In genomic region chr3:93111668-93112067, GRCm38 (mm10) we compare ENCODE assay signal across 13 mouse cellular contexts. TPM values are rescaled to one million over a fixed set of nuclear protein-coding genes. Genes with fewer than 3 reads are reported as not detected.
DNase-seq lines count a peak whose midpoint lies in the region; ATAC-seq and TF ChIP-seq lines count a peak whose summit lies in the region.
"Had no signal": no experiment of that assay in that cellular context is flagged by ENCODE, and none has a peak within 500 bp of the region (broad histone marks: within the 10 kb centered on the region; RNA-seq: fewer than 3 reads in every experiment).

No protein-coding gene starts in this region.

- TF ChIP-seq CTCF in gastrocnemius, adult 2 months (IDR thresholded peaks at IDR 0.05) = peak; percentile 34; the same call in 1 of the 2 replicates
- peak; percentile 31 for TF ChIP-seq CTCF in liver, postnatal 0 days (IDR thresholded peaks at IDR 0.05; ENCODE audit: low read depth)

- no peak overlapping the region for H3K4me3 ChIP-seq in gastrocnemius, adult 2 months
- no peak overlapping the region for H3K4me3 ChIP-seq in liver, postnatal 0 days (ENCODE audit: low read depth, low read length)
- no peak overlapping the region for H3K4me3 ChIP-seq in liver, embryonic 12.5 days
- H3K4me3 ChIP-seq: midbrain, embryonic 13.5 days had no signal

- no peak overlapping the region for H3K27ac ChIP-seq in gastrocnemius, adult 2 months
- H3K27ac ChIP-seq in liver, postnatal 0 days (ENCODE audit: low read depth) = no peak overlapping the region
- no peak overlapping the region for H3K27ac ChIP-seq in liver, embryonic 12.5 days
- H3K27ac ChIP-seq: midbrain, embryonic 13.5 days had no signal

- no peaks in the 10 kb centered on the region for H3K27me3 ChIP-seq in liver, postnatal 0 days (ENCODE audit: insufficient read depth, low read length)
- H3K27me3 ChIP-seq in liver, embryonic 12.5 days (replicated peaks) = no peaks in the 10 kb centered on the region
- H3K27me3 ChIP-seq: midbrain, embryonic 13.5 days had no signal

- TF ChIP-seq EP300 in liver, postnatal 0 days (IDR thresholded peaks at IDR 0.05; ENCODE audit: low read depth) = no peak

- no peaks in the 10 kb centered on the region for H3K9me3 ChIP-seq in liver, postnatal 0 days (ENCODE audit: low read length)
- no peaks in the 10 kb centered on the region for H3K9me3 ChIP-seq in liver, embryonic 12.5 days (replicated peaks)
- H3K9me3 ChIP-seq: midbrain, embryonic 13.5 days had no signal

- intact Hi-C loops in gastrocnemius, adult 2 months (cut with DNase I) = no loop called here

- H3K36me3 ChIP-seq in liver, postnatal 0 days (replicated peaks; ENCODE audit: insufficient read depth, low read length) = no peaks in the 10 kb centered on the region
- no peaks in the 10 kb centered on the region for H3K36me3 ChIP-seq in liver, embryonic 12.5 days
- H3K36me3 ChIP-seq: midbrain, embryonic 13.5 days had no signal

- DNase-seq in gastrocnemius, adult 2 months = no peak
- DNase-seq in gastrocnemius, adult 18-20 months (ENCODE audit: low spot score) = no peak
- no peak for DNase-seq in liver, postnatal 0 days
- DNase-seq in R1 (ENCODE audit: low read depth, low spot score) = peak; percentile 60
- DNase-seq in kidney, postnatal 4 days = peak; percentile 41 to 46
- DNase-seq in cerebellum, adult 8-10 months = no peak
- DNase-seq: cerebellum, adult 11 months had no signal

- no peaks in the 10 kb centered on the region for H3K4me1 ChIP-seq in liver, postnatal 0 days (ENCODE audit: insufficient read depth)
- no peaks in the 10 kb centered on the region for H3K4me1 ChIP-seq in liver, embryonic 12.5 days
- H3K4me1 ChIP-seq: midbrain, embryonic 13.5 days had no signal

- 47% methylated on average over 5 of the region's 5 CpGs for WGBS in liver, postnatal 0 days (ENCODE audit: insufficient replicate concordance)
- WGBS in liver, embryonic 12.5 days (ENCODE audit: insufficient replicate concordance) = 29% methylated on average over 5 of the region's 5 CpGs

- no peak for ATAC-seq in liver, postnatal 0 days
- ATAC-seq in liver, embryonic 12.5 days = no peak
- ATAC-seq in erythroblast, adult 5-6 weeks (replicated peaks; ENCODE audit: low FRiP score, poor library complexity, severe bottlenecking) = no peak
- ATAC-seq: forebrain, embryonic 14.5 days; inflammation-experienced regulatory T-cells, adult 6 months; midbrain, embryonic 13.5 days had no signal

- H3K9ac ChIP-seq in liver, postnatal 0 days (replicated peaks) = no peak overlapping the region
- H3K9ac ChIP-seq in liver, embryonic 12.5 days = no peak overlapping the region
- H3K9ac ChIP-seq: midbrain, embryonic 13.5 days had no signal

- H3K4me2 ChIP-seq in liver, postnatal 0 days (ENCODE audit: low read depth, low read length) = no peak overlapping the region
- no peak overlapping the region for H3K4me2 ChIP-seq in liver, embryonic 12.5 days
- H3K4me2 ChIP-seq: midbrain, embryonic 13.5 days had no signal

RNA-seq across cellular contexts. Expression of gene Crnn, which starts 32.9 kb away (rescaled TPM):
- total RNA-seq in gastrocnemius, adult 2 months (2021) = not detected
- total RNA-seq in gastrocnemius, adult 18-20 months (2021) = not detected
- polyA plus RNA-seq in liver, postnatal 0 days (2015; fragmentation: Nextera tagmentation; extraction: Ambion mirVana) = not detected in 2 replicates
- not detected in 2 replicates for polyA plus RNA-seq in liver, embryonic 12.5 days (2016; fragmentation: Nextera tagmentation; extraction: Ambion mirVana)
- total RNA-seq in erythroblast, adult 5-6 weeks (2015; ENCODE audit: low replicate concordance) = not detected in 2 replicates
- not detected in 2 replicates for total RNA-seq in erythroblast, adult 5-6 weeks (2017; ENCODE audit: low replicate concordance)
- total RNA-seq: left cerebral cortex, postnatal 36 days had no signal
- polyA plus RNA-seq: forebrain, embryonic 14.5 days; inflammation-experienced regulatory T-cells, adult 6 months; midbrain, embryonic 13.5 days had no signal

RNA-seq across cellular contexts. Expression of gene Gm4858, which starts 43.0 kb away (rescaled TPM):
- not detected for total RNA-seq in gastrocnemius, adult 2 months (2021)
- total RNA-seq in gastrocnemius, adult 18-20 months (2021) = not detected
- not detected in 2 replicates for polyA plus RNA-seq in liver, postnatal 0 days (2015; fragmentation: Nextera tagmentation; extraction: Ambion mirVana)
- not detected in 2 replicates for polyA plus RNA-seq in liver, embryonic 12.5 days (2016; fragmentation: Nextera tagmentation; extraction: Ambion mirVana)
- not detected in 2 replicates for total RNA-seq in erythroblast, adult 5-6 weeks (2015; ENCODE audit: low replicate concordance)
- total RNA-seq in erythroblast, adult 5-6 weeks (2017; ENCODE audit: low replicate concordance) = not detected in 2 replicates
- total RNA-seq: left cerebral cortex, postnatal 36 days had no signal
- polyA plus RNA-seq: forebrain, embryonic 14.5 days; inflammation-experienced regulatory T-cells, adult 6 months; midbrain, embryonic 13.5 days had no signal

Comparison
In these comparisons a context has a peak if more than half of its experiments do, and no peak if none do; other contexts are left out.
1. DNase-seq: peak in R1 (single experiment) and kidney, postnatal 4 days (2 of 2); none in gastrocnemius, adult 2 months (single experiment), gastrocnemius, adult 18-20 months (single experiment), liver, postnatal 0 days (single experiment) and cerebellum, adult 8-10 months (single experiment).